Mouse (Mus musculus) liver, embryonic 14.5 days (tissue): Measurements from ENCODE around the gene Lrp1. TPM values are rescaled to one million over a fixed set of nuclear protein-coding genes. Genes with fewer than 3 reads are reported as not detected.

Experiments
- ATAC-seq: fragments of 200-750 bp; cut with Nextera tagmentation; 2 replicates; pipeline ENCODE4 v1.8.0; 2017; ENCODE audit warnings: moderate number of reproducible peaks, mild to moderate bottlenecking, moderate library complexity; ENCODE audit not compliant: insufficient read depth
- DNase-seq, 3 experiments: peaks; one replicate each; pipeline ENCODE4 v3.0.0-alpha.2; 2012 to 2013; ENCODE audit warnings: low read depth in 3 of 3, low spot score in 3 of 3
- H3K27ac ChIP-seq: fragments of 300-500 bp; sonication (generic); 2 replicates; pipeline ENCODE4 v1.5.1; 2014; ENCODE audit warnings: moderate library complexity, mild to moderate bottlenecking, control low read depth, inconsistent platforms
- H3K27me3 ChIP-seq: fragments of 300-500 bp; sonication (generic); 2 replicates; pipeline ENCODE4 v1.6.1; 2014; ENCODE audit warnings: mild to moderate bottlenecking, low read length, moderate library complexity; ENCODE audit not compliant: control insufficient read depth, insufficient read depth
- H3K36me3 ChIP-seq: fragments of 300-500 bp; sonication (generic); replicated peaks from 2 replicates; pipeline ENCODE4 v1.6.1; 2014; ENCODE audit warnings: low read depth; ENCODE audit not compliant: control insufficient read depth, insufficient read depth
- H3K4me1 ChIP-seq, 2 experiments: fragments of 200-500 bp in 1 of 2; fragments of 300-500 bp in 1 of 2; sonication (generic) in 1 of 2; replicated peaks; 2 replicates each; pipeline ENCODE4 v1.6.1; 2012 to 2014; ENCODE audit warnings: antibody characterized with exemption in 1 of 2, inconsistent platforms in 1 of 2, low read length in 1 of 2; ENCODE audit not compliant: control insufficient read depth in 2 of 2, insufficient read depth in 2 of 2
- H3K4me2 ChIP-seq: fragments of 300-500 bp; sonication (generic); 2 replicates; pipeline ENCODE4 v1.6.1; 2014; ENCODE audit warnings: low read depth, mild to moderate bottlenecking, control low read depth, moderate library complexity
- H3K4me3 ChIP-seq, 2 experiments: fragments of 200-500 bp in 1 of 2; fragments of 300-500 bp in 1 of 2; sonication (generic) in 1 of 2; 2 replicates each; pipeline ENCODE4 v1.5.1; 2012 to 2014; ENCODE audit warnings: low read depth in 2 of 2, low read length in 2 of 2, mild to moderate bottlenecking in 2 of 2, control low read depth in 1 of 2, inconsistent platforms in 1 of 2, moderate library complexity in 1 of 2; ENCODE audit not compliant: insufficient read depth in 1 of 2
- H3K9ac ChIP-seq: fragments of 300-500 bp; sonication (generic); replicated peaks from 2 replicates; pipeline ENCODE4 v1.6.1; 2014; ENCODE audit warnings: mild to moderate bottlenecking, control low read depth, moderate library complexity
- H3K9me3 ChIP-seq: fragments of 300-500 bp; sonication (generic); 2 replicates; pipeline ENCODE4 v1.6.1; 2016; ENCODE audit warnings: low read length, mixed read lengths; ENCODE audit not compliant: control insufficient read depth
- CTCF ChIP-seq: IDR thresholded peaks from 2 replicates; pipeline ENCODE4 v1.5.1; 2016; ENCODE audit warnings: antibody characterized with exemption, low read depth, control low read depth
- EP300 ChIP-seq: IDR thresholded peaks from 2 replicates; pipeline ENCODE4 v1.6.1; 2016; ENCODE audit warnings: antibody characterized with exemption, low read depth
- WGBS: fragments of 180-500 bp; shearing (Covaris S2); extraction: QIAGEN DNeasy Blood & Tissue Kit; methylation state at CpG from one replicate; pipeline ENCODE4 v1.1.7; 2014; ENCODE audit not compliant: insufficient replicate concordance; 5-methylcytosine and 5-hydroxymethylcytosine counted together
- polyA plus RNA-seq, 2 experiments: library from polyadenylated mRNA; depleted of rRNA in 1 of 2; stranded (reverse) in 1 of 2; unstranded in 1 of 2; fragments of >200 nt; fragmentation: Nextera tagmentation in 1 of 2; extraction: Ambion mirVana in 1 of 2; gene quantifications; 2 replicates each; pipeline versions ENCODE4 v1.2.1 to v1.2.3; 2012 to 2014

The Lrp1 gene
- polyA plus RNA-seq, 2 experiments = 13.2 to 18.2 TPM

- no peak overlapping the region for H3K4me2 ChIP-seq
- TF ChIP-seq CTCF = no peak
- no peak for TF ChIP-seq EP300
Observed at GRCm38 (mm10) chr10:127509837-127510701, 110.9 kb downstream of the Lrp1 start.

GRCm38 (mm10) chr10:127509051-127509836 is 111.7 kb downstream of the Lrp1 start:
- no peak overlapping the region for H3K9ac ChIP-seq
- H3K4me3 ChIP-seq = peak overlapping the region; percentile 22 to 29
- H3K4me1 ChIP-seq = peaks cover 3 to 6% of the 10 kb centered on the region in 2 experiments
- TF ChIP-seq EP300 = no peak
- peak; percentile 93 for TF ChIP-seq CTCF
- ATAC-seq (peak; percentile 20; the same call in 1 of the 2 replicates), DNase-seq (peak; percentile 55 to 64 (median 63))
- H3K9me3 ChIP-seq = no peaks in the 10 kb centered on the region
- no peak overlapping the region for H3K27ac ChIP-seq
- H3K36me3 ChIP-seq = no peaks in the 10 kb centered on the region
- H3K4me2 ChIP-seq = peak overlapping the region; percentile 61
- 3% methylated on average over 35 of the region's 35 CpGs for WGBS
- H3K27me3 ChIP-seq = peaks cover 59% of the 10 kb centered on the region

More at GRCm38 (mm10) chr10:127509837-127510701, 110.9 kb downstream of the Lrp1 start:
- no peak for ATAC-seq
- H3K27ac ChIP-seq = no peak overlapping the region
- peaks cover 7 to 13% of the 10 kb centered on the region in 2 experiments for H3K4me1 ChIP-seq
- no peaks in the 10 kb centered on the region for H3K36me3 ChIP-seq
- H3K4me3 ChIP-seq = no peak overlapping the region
- WGBS = 8% methylated on average over 17 of the region's 17 CpGs
- H3K9ac ChIP-seq = no peak overlapping the region
- H3K27me3 ChIP-seq = peaks cover 67% of the 10 kb centered on the region
- no peak for DNase-seq
- no peaks in the 10 kb centered on the region for H3K9me3 ChIP-seq

- Histone ChIP-seq H3K9me3 (no peaks in the 10 kb centered on the region), H3K9ac (no peak overlapping the region), H3K4me2 (peak overlapping the region; percentile 61; the same call in 1 of the 2 replicates), H3K4me1 (peaks cover 0 to 3% of the 10 kb centered on the region in 2 experiments), H3K4me3 (no peak overlapping the region), H3K27me3 (peaks cover 53% of the 10 kb centered on the region), H3K27ac (no peak overlapping the region), H3K36me3 (no peaks in the 10 kb centered on the region)
- 1% methylated on average over 15 of the region's 15 CpGs for WGBS
- TF ChIP-seq CTCF (peak; percentile 82), EP300 (no peak)
- DNase-seq (peak in 1 of 3 experiments; percentile 58), ATAC-seq (no peak)
Observed at GRCm38 (mm10) chr10:127508239-127508638, 112.7 kb downstream of the Lrp1 start.

GRCm38 (mm10) chr10:127500894-127501893 is 119.8 kb downstream of the Lrp1 start, which contains the start of gene Stac3:
Stac3 (plus strand) TSS chr10:127501686.
- H3K9ac ChIP-seq = no peak within 1 kb of the TSS
- H3K9me3 ChIP-seq = no peaks in the 10 kb centered on the region
- H3K36me3 ChIP-seq = peaks cover 1% of the 10 kb centered on the region; the same call in 1 of the 2 replicates
- H3K4me1 ChIP-seq = no peaks in the 10 kb centered on the region
- no peak for ATAC-seq
- no peak within 1 kb of the TSS for H3K4me3 ChIP-seq
- no peak within 1 kb of the TSS for H3K4me2 ChIP-seq
- H3K27me3 ChIP-seq = no peaks in the 10 kb centered on the region
- no peak for TF ChIP-seq CTCF
- no peak for TF ChIP-seq EP300
- DNase-seq = no peak
- 54% methylated on average over 13 of the region's 13 CpGs for WGBS
- no peak within 1 kb of the TSS for H3K27ac ChIP-seq
